Mouse (Mus musculus) frontal cortex, postnatal 14 days (tissue): ENCODE measurements around the gene Dync1i1.
A peak's percentile ranks its signal among the peaks of the same experiment; 100 is the strongest.
"Not testable (repeated sequence)": the region's sequence is repeated elsewhere in the genome, so short reads cannot be mapped to it uniquely, and the experiment has no call there.

Experiments used
- DNase-seq, 2 experiments: peaks; one replicate each; pipeline ENCODE4 v3.0.0; 2022; ENCODE audit warnings: low spot score in 2 of 2

The Dync1i1 gene

DNA sequence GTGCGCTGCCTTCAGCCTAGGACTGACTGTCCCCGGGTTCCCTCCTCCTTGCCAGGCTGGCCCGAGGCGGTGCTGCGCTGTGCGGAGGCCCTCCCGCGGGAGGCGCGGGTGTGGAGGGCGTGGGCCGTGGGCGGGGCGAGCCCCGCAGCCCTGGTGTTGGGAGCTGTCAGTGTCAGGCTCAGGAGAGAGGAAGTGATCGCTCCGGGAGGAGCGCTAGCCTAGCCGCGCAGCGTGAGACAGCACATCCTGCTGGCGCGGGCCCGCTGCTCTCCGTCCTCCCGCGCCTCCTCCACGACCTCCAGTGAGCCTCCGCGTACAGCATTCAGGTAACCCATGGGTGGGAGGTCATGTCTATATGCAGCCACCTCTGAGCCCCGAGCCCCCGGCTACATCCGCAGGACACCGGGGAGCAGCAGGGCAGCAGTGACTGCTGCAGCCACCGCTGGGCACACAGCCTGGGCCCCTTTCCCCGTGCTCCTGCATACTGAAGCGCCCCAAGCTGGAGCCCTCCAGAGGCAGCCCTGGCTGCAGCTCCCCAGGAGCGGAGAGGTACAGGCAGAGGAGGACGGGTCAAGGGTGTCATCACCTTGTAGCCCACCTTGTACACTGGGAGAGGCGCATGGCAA, at the start of gene Dync1i1:
TSS of gene Dync1i1 (plus strand) at position 29 of the 626 bp plus-strand sequence.
- DNase-seq: peak; percentile 43 to 51

DNA sequence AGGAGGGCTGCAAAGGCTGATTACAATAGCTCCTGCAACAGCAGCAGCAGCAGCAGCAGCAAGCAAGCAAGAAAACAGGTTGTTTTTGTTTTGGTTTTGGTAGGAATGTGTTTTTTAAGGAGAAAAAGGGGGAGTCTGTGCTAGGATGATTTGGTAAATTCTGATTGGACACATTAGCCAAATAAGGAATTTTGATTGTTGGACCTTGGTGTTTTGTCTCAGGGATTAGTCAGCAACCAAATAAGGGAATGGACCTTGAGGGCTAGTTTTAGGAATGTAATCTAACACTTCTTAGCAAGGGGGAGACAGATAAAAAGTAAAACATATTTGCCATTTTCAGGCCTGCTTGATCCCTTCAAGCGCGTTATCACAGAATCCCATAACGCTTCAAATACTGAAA, 45.7 kb upstream of the Dync1i1 start:
- DNase-seq: no peak

DNA sequence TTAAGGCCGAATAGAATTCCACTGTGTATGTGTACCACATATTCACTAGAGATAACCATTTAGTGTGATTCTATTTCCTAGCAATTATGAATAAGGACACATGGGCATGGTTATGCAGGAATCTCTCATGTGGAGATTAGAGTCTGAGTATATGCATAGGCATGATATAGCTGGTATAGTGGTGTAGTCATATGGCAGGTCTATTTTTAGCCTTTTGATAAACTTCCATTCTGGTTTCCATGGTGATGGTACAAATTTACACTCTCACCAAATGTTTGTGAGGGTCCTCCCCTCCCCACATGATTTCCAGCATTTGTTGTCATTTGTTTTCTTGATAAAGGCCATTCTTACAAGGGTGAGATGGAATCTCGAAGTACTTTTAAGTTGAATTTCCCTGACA, 23.6 kb upstream of the Dync1i1 start:
- no peak for DNase-seq

DNA sequence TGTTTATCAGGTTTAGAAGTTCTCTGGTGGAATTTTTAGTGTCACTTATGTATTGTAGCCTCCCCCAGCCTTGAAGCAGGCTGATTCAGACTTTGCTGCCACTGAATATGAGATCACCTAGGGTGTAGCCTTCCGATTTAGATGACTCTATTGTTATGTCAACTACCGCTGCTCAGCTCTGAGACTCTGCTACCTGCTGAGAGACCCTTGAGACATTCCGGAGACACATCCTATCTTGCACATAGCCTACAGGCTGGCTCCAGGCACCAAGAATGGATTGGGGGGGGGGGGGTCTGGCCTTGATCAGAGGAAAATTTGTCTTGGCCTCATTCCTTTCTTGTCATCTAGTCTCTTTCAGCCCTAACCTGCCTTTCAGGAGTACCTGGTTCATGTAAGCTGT, 17.5 kb upstream of the Dync1i1 start:
- DNase-seq: not testable (repeated sequence)

DNA sequence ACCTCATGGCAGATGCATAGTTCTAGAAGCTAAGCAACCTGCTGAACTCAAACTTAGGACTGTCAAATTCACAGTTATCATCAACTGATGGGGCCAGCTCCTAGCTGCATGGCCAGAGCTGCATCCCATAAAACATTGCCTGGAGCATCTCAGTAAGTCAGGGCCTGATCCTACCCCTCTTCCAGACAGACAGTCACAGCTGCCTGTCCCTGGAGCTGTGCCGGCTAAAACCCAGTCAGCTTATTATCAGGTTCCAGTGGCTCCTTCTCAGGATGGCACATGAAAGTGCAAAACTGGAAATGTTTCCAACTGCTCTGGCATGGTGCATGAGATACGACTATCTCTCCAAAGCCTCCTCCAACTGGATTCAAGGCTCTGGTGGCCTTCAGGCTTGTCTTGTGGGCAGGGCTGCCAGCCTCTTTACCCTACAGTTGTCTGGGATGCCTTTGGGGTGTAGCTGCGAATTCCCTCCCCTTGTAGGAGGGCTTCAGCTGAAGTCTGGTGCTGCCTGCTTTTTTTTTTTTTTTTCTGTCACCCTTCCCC, 15.3 kb upstream of the Dync1i1 start:
- DNase-seq: no peak

DNA sequence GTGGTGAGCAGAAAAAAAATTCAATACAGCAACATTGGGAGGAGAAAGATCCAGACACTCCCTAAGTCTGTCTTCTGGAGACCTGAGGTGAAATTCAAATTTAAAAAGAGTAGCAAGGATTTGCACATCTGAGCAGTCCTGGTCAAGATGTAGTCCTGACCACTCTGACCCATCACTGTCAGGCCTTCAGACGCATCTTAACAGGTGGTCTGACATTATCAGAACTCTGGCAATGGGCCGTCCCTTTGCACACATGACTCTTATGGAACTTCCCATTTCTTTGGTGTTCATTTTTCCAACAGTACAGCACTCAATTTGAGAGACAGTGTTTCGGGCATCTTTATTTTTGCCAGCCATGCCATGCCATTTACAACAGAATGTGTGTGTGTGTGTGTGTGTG, 12.8 kb upstream of the Dync1i1 start:
- no peak for DNase-seq

DNA sequence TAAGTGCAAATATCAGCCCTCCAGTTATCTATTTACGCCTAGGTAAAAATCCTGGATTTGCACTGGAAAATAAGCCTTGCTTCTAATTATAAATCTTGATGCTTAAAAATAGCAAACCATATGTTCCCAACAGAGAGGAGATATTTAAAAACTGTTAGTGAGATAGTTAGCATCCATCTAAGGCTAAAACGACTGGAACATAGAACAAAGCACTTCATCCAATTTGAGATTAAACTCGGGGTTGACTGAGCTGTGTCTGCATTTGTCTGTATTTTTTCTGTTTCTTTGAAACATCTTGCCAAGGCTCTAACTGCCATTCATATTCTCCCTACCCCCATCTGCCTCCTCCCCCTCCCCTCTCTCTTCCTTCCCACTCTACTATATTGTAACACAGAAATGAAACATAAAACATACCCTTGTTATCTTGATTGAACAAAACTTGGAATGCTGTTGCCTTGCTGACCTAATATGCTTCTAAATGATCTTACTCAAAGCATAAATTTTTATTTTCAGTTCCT, 10.3 kb upstream of the Dync1i1 start:
- no peak for DNase-seq

DNA sequence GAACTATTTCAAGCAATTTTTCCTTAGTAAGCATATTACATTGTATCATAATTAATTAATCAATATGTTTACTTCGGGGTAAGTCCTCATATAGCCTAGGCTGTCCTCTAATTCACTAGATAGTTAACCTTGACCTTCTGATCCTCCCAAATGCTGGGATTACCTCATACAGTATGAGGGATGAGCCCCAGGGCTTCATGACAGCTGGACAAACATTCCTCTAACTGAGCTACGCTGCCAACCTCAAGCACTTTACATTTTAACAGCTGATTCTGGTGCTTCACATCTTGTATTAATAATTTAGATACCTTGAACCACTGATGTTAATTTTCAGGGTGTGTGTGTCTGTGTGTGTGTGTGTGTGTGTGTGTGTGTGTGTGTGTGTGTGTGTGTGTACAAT, 6.5 kb upstream of the Dync1i1 start:
- no peak for DNase-seq

DNA sequence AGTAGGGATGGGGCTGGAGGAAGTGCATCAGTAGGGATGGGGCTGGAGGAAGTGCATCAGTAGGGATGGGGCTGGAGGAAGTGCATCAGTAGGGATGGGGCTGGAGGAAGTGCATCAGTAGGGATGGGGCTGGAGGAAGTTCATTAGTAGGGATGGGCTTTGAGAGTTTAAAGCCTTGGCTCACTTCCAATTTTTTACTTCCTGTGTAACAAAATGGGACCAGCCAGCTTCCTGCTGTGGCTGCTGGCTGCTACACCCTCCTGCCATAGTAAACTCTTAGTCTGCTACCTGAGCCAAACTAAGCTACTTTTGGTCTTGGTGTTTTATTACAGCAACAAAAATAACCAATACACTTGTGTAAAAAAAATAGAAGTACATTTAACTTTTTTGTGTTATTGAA, 4.7 kb upstream of the Dync1i1 start:
- not testable (repeated sequence) for DNase-seq

DNA sequence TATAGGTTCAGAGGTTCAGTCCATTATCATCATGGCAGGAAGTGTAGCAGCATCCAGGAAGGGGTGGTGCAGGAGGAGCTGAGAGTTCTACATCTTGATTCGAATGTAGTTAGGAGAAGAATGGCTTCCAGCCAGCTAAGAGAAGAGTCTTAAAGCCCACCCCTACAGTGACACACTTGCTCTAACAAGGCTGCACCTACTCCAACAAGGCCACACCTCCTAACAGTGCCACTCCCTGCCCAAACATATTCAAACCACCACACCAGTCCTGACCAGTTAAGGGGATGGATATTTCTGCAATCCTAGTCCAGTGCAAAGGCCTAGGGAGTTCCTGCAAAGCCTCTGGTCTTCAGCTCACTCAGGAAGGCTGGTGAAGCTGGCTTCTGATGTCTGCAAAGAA, 1.5 kb upstream of the Dync1i1 start:
- DNase-seq: no peak

DNA sequence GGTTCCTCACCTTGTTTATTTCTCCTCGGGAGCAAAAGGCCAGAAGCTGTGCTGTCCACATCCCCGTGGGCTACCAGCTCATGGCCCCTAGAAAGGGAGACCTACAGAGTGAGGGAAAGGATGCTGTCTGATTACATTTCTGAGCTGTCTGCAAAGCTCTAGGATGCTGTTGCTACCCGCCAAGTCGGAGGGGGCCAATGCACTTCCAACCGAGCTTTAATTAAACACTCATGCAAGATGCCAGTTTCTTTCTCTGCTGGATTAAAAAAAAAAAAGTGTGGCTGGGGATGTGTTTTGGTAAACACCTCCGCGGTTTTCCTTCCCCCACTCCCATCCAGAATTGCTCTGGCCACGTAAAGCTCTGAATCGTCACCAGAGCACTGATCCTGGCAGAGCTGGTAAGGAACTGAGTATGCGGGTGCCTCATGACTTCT, 815 bp downstream of the Dync1i1 start:
- DNase-seq: peak in 1 of 2 experiments; percentile 13

DNA sequence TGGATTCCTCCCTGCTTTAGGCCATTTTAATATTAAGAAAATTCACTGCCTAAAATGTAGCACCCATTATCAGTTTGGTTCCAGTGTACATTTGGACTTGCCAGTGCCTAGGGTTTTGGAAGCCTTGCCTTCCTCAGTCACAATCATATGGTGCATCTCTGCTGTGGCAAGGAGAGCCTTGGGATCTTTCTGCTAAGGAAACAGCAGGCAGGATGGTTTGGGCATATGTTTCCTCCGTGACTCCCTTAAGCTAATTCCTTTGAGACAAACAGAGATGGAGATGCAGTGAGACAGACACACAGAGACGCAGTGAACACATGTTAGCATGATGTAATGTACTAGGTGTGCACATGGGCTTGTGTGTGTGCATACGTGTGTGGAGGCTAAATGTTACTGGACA, 7.8 kb downstream of the Dync1i1 start:
- no peak for DNase-seq

DNA sequence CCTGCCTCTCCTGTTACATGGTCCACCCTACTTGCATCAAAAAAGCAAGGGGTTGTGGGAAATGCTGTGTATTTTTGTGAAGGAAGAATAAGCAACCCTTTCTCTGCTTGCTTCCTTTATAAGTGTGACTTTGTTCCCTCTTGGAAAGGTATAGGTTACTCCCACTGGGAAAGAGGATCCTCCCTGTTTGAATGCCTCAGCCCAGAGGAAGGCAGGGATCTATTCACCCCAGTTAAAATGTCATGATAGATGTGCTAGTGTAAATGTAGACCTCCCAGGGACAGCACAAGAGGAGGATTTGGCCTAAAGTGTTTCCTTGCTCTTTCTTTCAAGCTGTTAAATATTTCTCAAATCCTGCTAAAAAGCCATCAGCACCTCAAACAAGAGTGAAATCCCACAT, 9.0 kb downstream of the Dync1i1 start:
- DNase-seq: no peak

DNA sequence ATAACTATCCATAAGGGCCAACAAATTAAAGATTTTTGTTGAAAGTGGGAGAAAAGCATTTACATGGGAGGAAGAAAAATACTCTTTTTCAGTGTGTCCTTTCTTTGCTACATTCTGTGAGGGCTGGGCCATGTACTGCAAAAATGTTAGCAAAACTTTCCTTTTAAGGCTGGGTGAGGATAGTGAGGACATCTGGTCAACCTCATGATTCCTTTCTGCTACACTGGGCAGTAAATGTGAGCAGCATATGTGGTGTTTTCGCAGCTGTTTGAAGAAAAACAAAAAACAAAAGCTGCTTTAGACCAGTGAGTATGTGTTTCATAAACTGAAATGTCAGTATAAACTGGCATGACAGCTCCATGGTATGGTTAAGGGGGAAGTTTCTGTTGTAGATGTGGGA, 9.4 kb downstream of the Dync1i1 start:
- no peak for DNase-seq

DNA sequence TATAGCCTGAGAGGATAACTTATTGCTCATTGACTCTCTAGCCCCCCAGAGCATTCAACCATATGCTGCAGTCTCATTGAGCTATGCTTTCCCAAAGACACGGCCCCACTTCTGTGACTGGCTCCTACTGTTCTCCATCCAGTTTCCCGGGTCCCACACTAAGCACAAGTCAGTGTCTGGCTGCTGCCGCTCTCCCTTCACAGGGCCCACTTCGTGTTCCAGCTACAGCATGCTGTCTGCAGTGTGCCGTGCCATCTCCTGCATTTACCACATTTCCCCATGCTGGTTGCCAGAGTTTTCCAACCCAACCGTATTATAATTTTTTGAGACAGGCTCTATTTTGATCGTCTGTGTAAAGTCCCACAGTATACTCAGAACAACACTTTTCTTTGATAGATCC, 14.3 kb downstream of the Dync1i1 start:
- DNase-seq: no peak

DNA sequence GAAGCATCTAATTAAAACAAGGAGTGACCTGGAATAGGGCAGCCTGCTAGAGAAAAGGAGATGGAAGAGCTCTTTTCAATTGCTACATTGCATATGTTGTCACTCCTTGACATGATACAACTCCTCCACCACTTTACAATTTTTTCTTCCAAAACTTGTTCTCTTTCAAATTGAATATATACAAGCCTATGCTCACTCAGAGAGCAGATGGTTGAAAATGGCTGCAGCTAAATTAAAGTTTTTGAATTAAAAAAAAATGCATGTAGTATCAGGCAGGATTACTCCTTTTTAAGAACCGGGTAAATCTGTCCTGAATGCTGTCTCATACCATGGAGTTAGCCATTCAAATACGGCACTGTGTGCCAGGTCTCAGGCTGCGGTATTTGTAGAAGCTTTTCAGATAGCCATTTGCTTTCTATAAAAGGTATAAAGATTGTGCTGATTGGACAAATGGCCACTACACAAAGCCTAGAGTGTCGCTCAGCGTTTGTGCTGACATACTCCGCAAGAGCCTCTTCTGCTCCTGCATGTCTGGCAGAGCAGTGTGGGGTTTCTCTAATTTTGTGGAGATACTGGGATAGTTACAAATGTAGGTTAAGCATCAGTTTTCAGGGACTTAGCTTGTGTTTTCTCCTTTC, 16.1 kb downstream of the Dync1i1 start:
- DNase-seq: no peak

DNA sequence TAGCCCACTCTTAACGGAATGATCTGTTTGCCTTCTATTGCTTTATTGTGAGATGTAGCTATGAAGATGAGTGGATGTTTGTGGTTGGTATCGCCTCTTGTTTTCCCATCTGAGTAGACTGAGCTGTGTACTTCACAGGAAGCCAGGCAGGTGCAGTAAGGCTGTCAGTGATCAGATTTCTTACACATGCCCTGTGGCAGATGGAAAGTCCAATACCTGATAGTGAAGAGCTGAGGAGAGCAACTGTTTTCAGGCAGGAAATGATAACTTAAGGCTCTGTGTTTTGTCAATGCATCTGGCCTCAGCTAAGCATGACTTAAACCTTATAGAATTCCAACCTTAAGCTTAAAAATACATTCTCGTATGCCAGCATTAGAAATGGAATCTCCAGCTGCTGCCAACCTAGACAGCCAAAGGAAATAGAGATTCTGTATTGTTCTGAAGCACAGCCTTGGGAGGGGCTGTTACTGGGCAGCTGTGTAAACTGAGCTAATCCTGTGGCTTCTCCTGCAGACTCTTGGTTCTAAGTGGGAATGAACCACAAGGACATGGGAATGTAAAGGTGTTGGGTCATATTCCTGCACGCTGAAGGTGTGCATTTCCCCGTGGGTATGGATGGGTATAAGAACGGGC, 24.8 kb downstream of the Dync1i1 start:
- no peak for DNase-seq

DNA sequence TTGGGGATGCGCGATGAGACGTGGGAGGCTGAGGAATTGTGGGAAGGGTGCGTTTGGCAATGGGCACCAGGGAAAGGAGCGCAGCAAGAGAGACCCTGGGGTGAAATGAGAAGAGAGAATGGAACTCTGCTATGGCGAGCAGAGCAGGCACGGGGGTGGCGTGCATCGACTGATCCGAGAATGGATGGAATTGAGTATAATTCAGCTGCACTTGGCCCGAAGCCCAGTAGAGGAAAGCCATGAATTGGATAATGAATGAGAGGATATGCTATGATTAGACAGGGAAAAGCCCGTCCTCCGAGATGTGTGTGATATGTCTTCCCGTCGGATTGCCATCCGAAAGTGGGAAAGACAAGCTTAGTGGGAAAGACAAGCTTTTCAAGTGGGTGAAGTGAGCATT, 26.7 kb downstream of the Dync1i1 start:
- peak in 1 of 2 experiments; percentile 55 for DNase-seq

DNA sequence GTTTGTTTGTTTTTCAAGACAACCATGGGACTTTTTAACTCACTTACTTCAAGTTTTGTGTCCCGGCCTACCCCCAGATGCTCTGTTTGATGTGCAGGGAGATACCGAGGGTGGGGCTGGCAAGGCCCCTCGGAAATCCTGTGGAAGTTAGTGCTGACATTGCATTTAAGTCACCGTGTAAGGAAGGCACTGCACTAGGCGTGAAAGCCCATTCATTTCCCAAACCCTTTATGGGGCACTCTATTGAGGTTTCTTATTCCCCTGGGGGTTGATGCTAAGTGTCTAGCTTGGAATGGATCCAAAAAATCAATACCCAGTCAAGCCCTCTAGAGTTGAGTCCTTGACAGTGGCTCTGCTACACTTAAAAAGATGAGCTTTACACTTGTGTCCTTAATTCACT, 27.2 kb downstream of the Dync1i1 start:
- DNase-seq: no peak

DNA sequence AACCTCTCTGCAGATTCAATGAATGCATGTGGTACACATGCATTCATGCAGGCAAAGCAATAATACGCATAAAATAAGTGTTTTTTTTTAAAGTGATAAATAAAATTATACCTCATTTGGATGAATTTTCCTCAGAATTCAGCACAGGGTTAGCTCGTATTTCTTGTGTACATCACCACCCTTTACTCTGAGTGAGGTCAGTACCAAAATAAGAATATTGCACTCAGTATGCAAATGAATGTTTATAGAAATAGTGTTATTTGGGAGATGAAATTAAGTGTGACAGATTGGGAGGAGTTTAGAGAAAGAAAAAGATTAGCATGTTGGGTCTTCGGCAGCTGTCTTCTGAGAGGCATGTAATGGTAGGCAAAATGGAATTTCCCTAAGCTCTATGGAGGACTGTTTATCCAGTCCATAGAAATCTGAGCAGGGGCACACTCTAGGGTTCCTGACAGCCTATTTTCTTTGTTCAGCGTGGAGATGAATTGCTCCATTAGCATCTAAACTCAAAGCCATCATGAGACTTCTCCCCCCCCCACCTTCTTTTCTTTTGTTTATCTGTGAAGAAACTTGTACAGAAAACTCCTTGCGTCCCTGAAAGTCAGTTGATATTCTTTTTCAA, 31.2 kb downstream of the Dync1i1 start:
- no peak for DNase-seq

DNA sequence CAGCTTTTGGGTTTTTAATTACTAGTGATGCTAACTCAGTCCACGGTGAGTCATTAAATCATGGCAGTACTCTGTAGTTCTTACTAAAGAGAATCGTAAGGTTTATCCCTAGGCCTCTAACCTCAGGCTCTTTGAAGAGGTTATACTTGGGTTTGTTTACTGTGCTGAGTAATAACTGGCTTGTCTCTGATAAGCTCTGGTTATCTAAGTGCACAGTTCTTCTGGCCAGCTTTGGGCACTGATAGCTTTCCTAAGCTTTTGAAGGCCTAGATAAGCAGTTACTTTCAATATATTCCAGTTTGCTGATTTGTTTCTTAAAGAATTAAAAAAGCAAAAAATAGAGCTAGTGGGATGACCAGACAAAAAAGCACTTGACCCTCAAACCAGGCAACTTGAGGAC, 37.5 kb downstream of the Dync1i1 start:
- DNase-seq: no peak

DNA sequence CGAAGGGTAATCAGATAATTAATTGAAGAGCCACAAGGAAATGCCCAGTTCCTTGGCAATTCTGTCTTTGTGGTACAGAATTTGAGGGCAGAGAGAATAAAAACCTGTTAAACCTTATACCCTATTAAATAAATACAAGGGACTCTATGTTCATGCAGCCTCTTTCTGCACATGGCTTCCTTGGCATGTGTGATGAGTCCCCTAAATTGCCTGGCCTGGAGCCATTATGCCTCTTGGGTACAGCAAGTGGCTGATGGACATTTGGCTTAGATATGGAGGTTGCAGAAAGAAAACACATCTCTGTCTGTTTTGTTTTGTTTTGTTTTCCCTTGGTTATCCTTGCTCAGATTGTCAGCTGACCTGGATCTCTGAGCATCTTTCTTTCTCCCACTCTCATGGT, 43.1 kb downstream of the Dync1i1 start:
- DNase-seq: no peak
